Mouse (Mus musculus) testis, postnatal 14 days (tissue): ENCODE measurements around the gene Mepce.
A peak's percentile ranks its signal among the peaks of the same experiment; 100 is the strongest.

Experiments used
- DNase-seq: peaks from one replicate; pipeline ENCODE4 v3.0.0; 2021; ENCODE audit warnings: low spot score

Gene Mepce

DNA sequence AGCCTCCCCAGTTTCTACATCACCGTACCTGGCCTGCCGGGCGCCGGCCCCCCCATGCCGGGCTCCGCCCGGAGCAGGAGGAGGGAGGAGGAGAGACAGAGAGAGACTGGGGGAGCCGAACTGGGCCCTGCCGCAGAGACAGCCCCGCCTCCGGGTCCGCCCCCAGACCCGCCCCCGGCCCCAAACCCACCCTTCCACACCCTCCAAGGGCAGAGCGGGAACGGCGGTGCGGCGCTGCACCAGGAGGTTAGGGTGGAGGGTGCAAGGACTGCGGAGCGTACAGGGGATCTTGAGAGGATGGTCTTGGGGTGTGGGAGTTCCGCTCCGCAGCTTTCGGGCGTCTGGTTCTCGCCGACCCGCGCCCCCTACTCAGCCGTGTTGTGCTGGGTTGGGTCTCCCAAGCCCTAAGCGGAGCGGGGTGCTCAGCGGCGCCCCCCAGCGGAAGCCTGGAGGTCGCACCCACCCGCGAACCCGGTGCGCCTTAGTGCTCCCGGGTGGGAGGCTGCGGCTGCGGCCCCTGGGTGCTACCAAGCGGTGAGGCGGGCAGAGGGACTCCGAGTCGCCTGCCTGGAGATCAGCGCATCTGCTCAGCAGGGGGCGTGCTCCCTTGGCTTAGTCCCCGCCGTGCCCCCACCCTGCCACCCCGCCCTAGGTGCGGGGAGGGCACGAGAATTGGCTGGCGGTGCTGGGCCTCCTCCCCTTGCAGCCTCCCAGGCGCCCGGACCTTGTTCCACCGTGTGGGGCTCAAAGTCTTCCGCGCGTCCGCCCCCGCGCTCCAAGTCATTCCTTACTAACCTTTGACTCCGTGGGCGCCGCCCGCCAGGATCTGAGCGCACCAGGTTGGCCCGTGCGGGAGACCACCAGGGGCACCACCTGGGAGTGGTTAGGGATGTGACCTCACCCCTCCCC, 46.2 kb downstream of the Mepce start, which contains the start of gene Nyap1:
Gene Nyap1 (minus strand): TSS at position 585 of the 909 bp plus-strand sequence.
- peak; percentile 85 for DNase-seq

- no peak for DNase-seq
Measured at GRCm38 (mm10) chr5:137740506-137740905, 46.9 kb downstream of the Mepce start.

GRCm38 (mm10) chr5:137739471-137739870, 48.0 kb downstream of the Mepce start:
- no peak for DNase-seq

- no peak for DNase-seq
Measured at GRCm38 (mm10) chr5:137738516-137738915, 48.9 kb downstream of the Mepce start.

DNA sequence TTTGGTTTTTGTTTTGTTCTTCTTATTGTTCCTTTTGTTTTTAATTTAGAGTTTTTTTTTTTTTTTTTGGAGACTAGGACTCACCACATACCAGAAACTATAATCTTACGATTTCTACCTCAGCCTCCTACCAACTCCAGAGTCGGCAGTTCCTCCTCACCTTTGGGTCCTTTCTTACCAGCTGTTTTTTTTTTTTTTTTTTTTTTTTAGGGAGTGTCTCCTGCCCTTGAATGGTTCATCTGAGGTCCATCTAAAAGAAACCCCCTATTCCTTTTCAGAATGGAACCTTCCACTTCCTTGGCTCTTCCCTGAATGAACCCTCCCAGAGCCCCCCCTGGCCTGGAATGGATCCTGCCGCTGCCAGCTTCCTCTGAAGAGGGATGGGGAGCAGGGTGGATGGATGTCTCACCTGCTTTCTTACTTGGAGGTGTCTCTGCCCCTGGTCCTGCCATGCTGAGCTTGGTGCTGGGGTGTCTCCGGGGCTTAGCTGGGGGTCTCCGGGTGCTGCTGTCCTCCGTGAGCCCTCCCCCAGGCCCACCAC, 50.0 kb downstream of the Mepce start:
- DNase-seq = no peak

DNA sequence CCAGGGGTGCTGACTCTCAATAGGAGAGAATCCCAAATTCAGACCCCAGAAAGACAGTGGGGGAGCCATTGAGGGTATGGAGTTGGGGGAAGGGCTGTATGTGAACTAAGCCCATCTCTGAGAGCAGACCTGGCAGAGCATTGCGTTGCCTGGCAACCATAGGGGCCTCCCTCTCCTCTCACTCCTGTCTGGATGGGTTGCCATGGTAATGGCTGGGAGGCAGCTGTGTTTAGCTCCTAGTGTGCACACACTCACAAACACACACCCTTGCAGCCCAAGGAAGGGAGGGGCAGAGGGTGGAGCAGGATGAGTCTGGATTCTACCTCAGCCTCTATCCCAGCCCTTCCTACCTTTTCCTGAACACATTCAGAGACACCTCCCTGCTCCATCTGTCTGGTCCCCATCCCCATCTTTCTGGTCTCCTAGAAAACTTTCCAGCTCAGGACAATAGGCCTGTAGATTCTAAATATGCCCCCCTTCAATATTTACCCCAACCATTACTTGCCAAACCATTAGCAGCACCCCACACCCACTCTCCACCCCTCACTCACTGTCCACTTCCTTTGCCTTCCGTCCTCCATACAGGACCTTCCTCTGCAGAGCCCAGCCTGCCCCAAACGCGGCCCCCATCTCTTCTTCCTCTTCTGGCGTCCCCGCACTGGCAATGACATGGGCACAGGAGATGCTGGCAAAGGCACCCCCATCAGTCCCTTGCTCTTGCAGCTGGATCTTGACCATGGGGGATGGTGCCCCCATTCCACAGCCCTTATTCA, 53.0 kb downstream of the Mepce start:
- no peak for DNase-seq

DNA sequence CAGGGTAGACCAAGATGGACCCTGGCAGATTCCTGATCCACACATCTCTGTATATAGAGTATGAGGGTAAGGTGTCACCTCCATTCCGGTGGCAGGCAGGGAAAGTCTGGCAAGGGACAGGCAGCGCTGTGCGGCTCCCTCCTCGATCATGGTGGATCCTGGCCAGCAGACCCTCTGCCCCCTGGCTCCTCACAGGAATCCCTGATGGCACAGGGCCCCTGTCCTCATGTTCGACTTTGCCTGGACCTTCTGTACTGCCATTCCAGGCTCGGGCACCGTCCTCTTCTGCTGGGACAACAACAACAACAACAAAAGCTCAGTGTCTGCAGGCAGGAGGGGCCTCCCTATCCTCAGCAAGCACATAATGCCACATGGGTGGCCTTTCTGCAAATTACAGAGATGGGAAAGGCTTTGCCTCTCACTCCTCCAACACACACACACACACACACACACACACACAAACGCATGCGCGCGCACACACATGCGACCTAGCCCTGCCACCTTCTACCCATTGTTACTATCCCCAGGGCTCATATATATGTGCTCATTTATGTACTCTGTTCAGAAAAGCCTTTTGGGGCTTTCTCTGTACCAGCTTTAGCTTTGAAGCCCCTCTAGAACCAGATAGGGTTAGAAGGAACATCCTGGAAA, 53.7 kb downstream of the Mepce start:
- DNase-seq = no peak
